Mouse (Mus musculus) T-helper 1 cell (primary cell): ENCODE data around the gene Slc4a2.

Experiments used
- in situ Hi-C: fragments of 300-600 bp; cut with MboI, MseI; formaldehyde crosslinking; loops from one replicate; pipeline ENCODE4 v1.15.1; 2025; ENCODE audit warnings: high pct_unique_total_duplicates

Gene Slc4a2

DNA sequence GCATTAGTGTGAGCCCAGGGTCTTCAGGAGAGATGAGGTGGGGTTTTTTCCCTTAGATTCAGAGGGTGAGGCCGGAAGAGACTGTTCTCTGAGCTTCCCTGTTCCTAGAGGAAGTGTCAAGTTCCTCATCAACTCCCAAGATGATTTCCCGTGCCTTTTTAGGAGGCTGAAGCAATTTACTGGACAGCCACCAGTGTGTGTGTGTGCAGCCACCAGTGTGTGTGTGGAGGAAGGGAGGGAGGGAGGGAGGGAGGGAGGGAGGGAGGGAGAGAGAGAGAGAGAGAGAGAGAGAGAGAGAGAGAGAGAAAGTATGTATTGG is 30.3 kb downstream of the Slc4a2 start:
- in situ Hi-C loops, result no loop called here

GRCm38 (mm10) chr5:24455076-24455475 is 31.4 kb downstream of the Slc4a2 start:
- in situ Hi-C loops, result no loop called here

DNA sequence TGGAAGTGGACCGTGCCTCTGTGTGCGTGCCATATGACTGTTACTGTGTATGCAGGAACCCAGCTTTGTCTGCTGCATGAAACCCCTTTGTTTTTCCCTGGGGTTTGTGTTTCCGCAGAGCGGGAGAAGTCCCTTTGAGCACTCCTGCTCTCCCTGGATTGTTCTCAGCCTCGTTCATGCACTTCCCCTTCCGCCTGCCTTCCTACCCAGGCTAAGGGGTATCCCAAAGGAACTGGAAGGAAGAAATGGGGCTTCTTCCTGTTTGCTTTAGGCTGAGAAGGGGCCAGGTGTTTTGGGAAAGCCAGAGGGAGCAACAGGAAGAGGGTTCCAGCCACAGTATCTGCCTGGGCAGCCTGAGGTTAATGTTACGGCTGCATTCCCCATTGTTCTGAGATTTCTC is 32.0 kb downstream of the Slc4a2 start:
- in situ Hi-C loops, result no loop called here

DNA sequence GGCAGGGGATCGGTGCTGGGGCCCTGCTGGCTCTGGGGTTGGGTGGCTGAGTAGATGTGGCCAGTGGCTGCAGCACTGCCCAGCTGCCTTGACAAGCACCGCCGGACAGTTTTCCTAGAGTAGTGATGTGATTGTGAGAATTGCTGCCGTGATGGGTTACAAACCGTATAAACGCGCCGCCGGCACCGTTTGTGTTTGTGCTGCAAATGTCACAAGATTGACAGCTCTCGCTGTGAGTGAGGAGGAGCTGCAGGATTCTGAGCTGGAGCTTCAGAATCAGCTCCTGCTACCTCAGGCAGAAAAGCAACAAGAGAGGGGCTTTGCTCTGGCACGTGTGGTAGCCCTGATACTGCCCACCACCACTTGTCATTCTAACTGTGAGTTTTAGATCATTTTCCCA is 43.1 kb downstream of the Slc4a2 start:
- in situ Hi-C loops, result no loop called here

- in situ Hi-C loops, result no loop called here
These were observed 47.0 kb downstream of the Slc4a2 start for GRCm38 (mm10) chr5:24470600-24470999.

DNA sequence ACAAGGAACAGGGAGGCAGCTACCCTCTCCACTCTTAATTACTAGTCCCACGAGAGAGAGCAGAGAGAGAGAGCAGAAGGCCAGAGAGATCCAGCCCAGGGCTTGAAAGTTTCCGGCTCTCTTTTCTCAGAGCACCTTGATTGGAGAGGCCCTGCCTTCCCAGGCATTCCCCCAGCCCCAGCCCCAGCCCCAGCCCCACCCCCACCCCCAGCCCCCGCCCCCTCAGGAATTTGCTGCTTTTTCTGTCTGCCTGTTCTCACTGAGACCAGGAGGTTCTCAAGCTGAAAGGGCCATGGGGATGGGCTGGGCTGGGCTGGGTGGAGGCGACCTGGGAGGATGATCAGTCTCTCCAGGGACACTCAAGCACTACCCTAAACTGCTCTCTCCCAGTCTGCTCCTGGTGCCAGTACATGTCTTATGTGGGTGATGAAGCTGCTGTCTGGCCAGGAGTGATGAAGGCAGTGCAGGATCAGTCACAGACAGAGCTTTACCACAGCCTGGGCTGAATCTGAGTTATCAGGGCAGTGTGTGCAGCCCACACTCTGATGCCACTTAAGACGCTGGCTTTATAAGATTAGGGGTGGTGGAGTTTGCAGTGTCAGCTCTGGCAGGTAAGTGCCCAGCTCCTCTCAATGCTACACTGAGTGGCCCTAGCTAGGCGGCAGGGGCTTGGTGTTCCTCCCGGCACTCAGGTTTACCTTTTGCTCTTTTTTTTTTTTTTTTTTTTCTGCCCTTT is 49.4 kb downstream of the Slc4a2 start:
- in situ Hi-C loops, result no loop called here

- in situ Hi-C loops, result no loop called here
These were observed 50.5 kb downstream of the Slc4a2 start for GRCm38 (mm10) chr5:24474025-24474722.

DNA sequence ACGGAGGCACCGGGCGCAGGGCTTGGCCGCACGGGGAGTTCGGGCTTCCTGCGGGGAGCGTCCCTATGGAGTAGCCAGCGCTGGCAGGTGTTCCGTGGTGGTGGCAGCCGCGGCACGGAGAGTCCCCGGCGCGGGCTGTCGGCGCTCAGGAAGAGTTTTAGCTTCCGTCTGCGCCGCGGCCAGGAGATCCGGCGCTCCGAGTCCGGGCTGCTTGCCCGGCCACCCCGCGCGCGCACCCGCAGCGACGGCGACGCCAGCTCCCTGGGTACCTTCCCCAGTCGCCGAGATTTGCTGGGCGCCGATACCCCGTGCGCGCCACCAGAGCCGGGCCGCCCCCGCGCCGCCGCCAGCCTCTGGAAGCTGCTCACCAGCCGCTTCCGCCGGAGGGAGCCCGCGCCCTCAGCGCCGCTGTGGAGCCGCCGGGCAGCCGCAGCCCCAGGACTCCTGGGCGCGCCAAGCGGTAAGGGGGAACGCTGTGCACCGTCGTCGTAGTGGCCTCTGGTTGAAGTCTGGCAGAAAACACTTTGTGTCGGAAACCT is 51.2 kb downstream of the Slc4a2 start:
- in situ Hi-C loops, result no loop called here

DNA sequence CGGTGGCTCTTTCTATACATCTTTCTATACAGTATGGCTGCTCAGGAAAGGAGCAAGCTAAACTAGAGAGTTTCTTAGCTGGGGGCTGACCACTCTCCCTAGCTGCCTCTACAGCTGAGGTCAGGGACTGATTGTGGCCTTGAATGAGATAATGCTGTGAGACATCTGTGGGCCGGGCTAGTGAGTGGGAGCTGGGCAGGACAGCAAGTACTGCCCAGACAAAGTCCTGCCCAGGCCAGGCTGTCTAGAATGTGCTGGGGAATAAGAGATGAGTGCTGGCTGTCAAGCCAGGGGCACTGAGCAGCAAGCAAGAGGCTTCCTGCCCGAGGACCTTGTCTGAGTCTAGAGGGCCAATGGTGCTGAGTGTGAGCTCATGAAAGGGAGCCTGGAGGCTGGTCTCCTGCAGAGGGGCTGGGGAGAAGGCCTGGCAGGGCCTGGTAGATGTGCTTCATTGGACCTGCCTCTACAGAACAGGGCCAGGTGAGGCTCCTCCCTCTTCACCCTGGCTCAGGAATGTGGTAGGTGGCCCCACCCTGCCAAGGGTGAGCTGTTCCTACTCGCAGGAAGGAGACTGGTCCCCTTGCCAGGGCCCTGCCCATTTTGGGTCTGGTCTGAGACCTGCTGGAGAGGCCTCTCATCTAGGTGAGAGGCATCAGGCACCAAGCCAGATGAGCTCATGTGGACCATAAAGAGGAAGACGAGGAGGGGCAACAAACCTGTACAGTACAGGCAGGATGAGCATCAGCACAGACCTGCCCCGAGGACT is 52.0 kb downstream of the Slc4a2 start:
- in situ Hi-C loops, result no loop called here

DNA sequence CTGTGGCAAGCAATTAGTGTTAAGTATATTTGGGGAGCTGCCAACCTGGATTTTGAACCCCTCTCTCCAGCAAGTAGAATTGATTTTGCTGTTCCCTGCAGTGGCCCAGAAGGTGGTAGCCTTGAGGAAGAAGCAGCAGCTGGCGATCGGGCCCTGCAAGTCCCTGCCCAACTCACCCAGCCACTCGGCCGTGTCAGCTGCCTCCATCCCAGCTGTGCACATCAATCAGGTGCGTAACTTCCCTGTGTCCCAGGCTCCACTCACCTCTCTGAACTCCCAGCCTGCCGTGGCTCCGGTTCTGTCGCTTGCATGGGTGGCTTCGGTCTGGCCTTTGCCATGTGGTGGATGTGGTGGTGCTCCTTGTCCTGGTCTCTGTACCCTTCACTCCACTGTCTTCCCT is 54.3 kb downstream of the Slc4a2 start:
- in situ Hi-C loops, result no loop called here

GRCm38 (mm10) chr5:24481647-24482046 is 58.0 kb downstream of the Slc4a2 start:
- in situ Hi-C loops, result no loop called here

DNA sequence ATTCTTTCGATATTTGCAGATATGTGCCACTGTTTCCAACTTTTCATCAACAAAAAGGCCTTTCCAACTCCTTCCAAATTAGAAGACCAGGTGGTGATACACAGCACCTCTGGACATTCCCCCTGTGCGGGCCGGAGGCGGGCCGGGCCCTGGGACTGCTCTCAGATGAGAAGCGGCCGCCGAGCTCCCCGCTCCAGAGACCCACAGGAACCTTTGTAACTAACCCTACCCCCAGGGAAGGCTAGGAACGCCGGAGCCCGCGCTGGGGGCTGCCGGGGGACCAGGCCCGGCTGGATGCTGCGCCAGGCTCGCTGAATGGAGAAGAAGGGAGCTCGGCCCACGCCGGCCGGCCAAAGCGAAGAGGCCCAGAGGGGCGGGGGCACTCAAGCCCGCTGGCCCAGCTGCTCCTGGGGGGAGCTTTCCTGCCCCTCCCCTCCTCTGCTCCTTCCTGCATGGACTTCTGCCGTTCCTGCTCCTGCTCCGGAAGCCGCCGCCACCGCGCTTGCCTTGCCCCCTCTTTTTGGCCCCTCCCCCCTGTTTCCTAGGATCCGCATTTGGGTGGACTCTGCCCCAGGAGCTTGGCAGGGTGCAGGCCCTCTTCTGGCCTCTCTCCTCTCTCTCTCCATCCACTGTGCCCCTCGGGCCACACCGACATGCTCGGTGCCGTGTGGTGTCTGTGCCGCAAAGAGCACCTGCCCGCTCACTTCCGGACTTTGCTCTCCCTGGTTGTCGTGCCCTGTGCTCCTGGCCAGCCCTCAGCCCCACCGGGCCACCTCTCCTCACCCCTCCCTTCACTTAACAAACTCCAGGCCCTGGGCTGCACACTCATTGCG is 58.8 kb downstream of the Slc4a2 start:
- in situ Hi-C loops, result no loop called here

GRCm38 (mm10) chr5:24483326-24483725 is 59.7 kb downstream of the Slc4a2 start:
- in situ Hi-C loops, result no loop called here

GRCm38 (mm10) chr5:24484963-24485362 is 61.3 kb downstream of the Slc4a2 start:
- in situ Hi-C loops, result no loop called here

DNA sequence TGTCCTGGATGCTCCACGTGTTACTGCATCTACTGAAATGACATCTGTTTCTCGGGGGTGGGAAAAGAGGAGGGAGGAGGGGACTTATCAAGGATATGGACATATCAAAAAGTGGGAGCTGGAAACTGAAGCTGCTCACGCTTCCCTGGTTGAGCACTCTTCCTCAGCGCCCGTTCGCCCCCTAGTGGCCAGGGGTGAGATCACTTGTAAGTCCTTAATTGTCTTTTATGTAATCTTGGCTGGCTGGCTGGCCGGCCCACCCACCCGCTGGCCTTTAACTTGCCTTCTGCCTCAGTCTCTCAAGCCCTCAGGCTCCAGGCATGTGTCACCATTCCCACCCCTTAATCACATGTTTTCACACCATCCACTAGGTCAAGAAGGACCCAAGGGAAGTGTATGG is 62.5 kb downstream of the Slc4a2 start:
- in situ Hi-C loops, result no loop called here

- in situ Hi-C loops, result no loop called here
These were observed 63.1 kb downstream of the Slc4a2 start for GRCm38 (mm10) chr5:24486738-24487137.

- in situ Hi-C loops, result no loop called here
These were observed 66.8 kb downstream of the Slc4a2 start for GRCm38 (mm10) chr5:24490413-24490920.
